Mouse (Mus musculus): ENCODE data around the gene Rit1. TPM values are rescaled to one million over a fixed set of nuclear protein-coding genes. Genes with fewer than 3 reads are reported as not detected.
"Not testable (repeated sequence)": the region's sequence is repeated elsewhere in the genome, so short reads cannot be mapped to it uniquely, and the experiment has no call there.

The Rit1 gene
- total RNA-seq, 2 experiments from 2014 or later, result 32.1 to 33.2 TPM

DNA sequence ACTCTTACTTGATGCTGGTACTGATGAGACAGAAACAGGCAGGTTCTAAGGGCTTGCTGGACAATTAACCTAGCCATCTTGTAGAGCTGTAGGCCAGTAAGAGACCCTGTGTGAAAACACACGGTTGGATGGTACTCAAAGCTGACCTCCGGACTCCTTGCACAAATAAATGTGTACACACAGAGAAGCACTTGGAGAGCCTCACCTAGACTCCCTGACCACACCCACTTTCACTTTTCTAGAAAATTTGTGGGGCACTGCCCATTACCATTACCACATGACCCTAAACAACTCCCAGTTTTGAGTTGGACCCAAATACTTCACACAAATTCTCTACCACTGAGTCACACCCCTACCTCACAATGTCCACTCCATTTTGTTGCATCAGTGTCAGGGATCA is 19.9 kb downstream of the Rit1 start:
- no peak for DNase-seq (ENCODE audit: low spot score in 2 of 2)

- peak in 1 of 2 experiments; percentile 48 for DNase-seq (ENCODE audit: low spot score in 2 of 2)
Observed at GRCm38 (mm10) chr3:88738641-88739040, 22.0 kb downstream of the Rit1 start.

GRCm38 (mm10) chr3:88740147-88740546 is 23.5 kb downstream of the Rit1 start:
- no peak for DNase-seq (ENCODE audit: low spot score in 2 of 2)

DNA sequence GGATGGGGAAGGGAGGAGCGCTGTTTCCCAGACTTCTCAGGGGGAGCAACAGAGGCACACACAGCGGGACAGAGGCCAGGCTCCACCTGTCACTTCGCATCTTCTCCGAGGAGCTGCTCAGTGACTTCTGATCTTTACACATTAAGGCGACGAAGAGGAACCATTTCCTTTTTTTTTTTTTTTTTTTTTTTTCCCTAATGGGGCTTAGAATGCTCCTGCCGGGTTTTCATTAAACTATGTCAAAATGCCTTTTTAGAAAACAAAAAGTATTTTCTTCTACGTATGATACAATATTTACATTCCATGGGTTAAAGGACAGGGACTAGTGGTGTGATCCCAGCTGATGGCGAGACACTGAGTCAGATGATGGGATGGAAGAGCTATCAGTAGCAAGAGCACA is 28.9 kb downstream of the Rit1 start:
- DNase-seq (ENCODE audit: low spot score in 2 of 2), result no peak

GRCm38 (mm10) chr3:88746139-88746870 is 29.7 kb downstream of the Rit1 start:
- no peak for DNase-seq (ENCODE audit: low spot score in 2 of 2)

DNA sequence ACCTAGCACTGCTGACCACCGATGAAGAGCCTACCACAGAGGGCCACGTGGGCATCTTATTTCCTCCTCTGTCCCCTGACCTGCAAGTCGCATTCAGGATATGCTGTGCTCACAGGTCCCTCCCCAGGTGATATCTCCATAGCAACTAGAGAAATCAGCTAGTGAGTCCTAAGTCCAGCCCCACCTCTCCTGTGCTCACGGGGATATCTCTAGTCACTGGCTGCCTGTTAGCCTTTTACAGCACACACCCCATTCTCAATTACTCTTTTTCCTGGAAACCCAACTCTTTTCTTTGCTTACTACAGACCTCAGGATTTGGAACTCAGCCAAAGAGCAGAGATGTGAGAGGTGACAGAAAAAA is 30.2 kb downstream of the Rit1 start:
- DNase-seq (ENCODE audit: low spot score in 2 of 2), result no peak

DNA sequence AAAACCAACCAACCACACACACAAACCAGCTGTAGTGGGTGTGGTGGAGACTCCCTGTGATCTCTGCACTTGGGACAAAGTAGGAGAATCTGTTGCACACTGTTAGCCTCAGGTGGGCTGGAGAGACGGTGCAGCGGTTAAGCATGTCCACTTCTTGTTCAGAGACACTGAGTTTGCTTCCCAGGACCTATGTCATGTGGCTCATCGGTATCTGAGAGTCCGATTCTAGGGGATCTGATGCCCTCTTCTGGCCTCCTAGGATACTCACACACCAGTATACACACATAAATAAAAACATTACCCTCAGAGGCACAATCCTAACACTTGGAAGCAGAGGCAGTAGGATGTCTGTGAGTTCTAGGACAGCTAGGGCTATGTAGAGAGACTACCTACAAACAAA is 37.6 kb downstream of the Rit1 start:
- no peak for DNase-seq (ENCODE audit: low spot score in 2 of 2)

- no peak for DNase-seq (ENCODE audit: low spot score in 2 of 2)
Observed at GRCm38 (mm10) chr3:88755541-88755940, 38.9 kb downstream of the Rit1 start.

DNA sequence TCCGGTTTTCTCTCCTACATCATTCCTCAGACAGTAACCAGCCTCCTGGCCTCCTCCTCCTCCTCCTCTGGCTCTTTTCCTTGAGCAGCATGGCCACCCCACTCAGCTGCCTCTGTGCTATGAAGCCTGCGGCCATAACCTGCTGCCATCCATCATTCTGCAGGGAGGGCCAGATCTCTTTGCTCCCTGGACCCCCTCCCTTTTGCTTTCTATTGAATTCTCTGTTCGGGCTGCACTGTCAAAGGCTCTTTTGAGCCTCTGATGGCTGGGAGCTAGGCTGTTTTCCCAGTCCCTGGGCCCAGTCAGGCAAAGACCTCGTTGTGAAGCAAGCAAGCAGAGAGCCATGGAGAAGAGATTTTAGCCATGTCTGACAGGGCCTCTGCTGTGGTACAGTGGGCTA is 39.6 kb downstream of the Rit1 start:
- no peak for DNase-seq (ENCODE audit: low spot score in 2 of 2)

GRCm38 (mm10) chr3:88758045-88758500 is 41.4 kb downstream of the Rit1 start:
- peak; percentile 69 to 87 for DNase-seq (ENCODE audit: low spot score in 2 of 2)

DNA sequence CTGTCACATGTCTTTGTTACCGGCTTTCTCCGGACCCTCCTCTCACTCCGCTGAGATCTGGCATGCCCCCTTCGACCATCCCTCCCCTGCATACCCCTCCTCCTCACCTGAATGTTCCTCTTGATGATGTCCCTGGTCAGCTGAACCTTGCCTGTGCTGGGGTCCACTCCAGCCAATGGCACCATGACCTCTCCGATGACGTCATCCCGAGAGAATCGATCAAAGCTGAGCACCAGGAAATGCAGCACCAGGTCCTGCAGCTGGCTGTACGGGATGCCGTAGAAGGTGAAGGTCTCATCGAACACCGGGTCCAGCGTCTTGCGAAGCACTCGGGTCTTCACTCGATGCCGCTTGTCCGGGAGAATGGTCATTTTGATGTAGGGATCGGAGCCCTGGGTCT is 45.0 kb downstream of the Rit1 start:
- DNase-seq (ENCODE audit: low spot score in 2 of 2), result no peak

GRCm38 (mm10) chr3:88762401-88762831 is 45.8 kb downstream of the Rit1 start:
- DNase-seq (ENCODE audit: low spot score in 2 of 2), result no peak

DNA sequence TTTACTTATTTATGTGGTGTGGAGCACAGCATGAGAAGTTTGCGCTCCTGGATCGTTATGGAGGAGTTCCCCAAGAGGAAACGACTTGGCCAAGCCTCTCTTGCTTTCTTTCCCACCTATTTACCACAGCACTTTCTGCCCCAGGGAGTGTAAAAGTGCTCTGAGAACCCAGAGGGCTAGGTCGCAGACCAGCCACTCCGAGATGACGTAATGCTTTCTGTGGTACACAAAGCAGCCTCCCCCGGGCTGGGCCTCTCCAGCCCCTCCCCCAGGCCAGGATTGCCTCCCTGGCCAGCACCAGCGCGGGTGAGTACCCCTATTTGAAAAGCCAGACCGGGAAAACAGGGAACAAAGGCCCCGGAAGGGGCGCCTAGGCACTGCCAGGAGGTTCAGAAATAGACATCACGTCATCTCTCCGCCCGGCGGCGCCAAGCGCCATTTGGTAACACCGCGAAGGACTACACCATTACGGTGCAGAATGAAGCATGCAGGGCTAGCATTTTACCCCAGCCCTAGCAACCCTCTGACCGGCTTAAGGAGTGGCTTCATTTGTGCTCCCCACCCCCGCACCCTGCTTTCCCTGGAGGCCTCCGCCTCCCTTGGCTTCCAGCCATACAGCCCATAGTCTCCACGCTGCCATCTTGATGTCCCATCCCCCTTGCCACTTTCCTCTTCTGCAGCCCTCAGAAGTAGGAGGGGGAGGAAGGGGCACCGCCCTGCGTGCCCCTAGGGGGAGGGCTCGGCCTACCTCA is 54.7 kb downstream of the Rit1 start:
- DNase-seq (ENCODE audit: low spot score in 2 of 2), result peak in 1 of 2 experiments; percentile 24

GRCm38 (mm10) chr3:88771941-88772280 is 55.3 kb downstream of the Rit1 start:
- DNase-seq (ENCODE audit: low spot score in 2 of 2), result not testable (repeated sequence)

DNA sequence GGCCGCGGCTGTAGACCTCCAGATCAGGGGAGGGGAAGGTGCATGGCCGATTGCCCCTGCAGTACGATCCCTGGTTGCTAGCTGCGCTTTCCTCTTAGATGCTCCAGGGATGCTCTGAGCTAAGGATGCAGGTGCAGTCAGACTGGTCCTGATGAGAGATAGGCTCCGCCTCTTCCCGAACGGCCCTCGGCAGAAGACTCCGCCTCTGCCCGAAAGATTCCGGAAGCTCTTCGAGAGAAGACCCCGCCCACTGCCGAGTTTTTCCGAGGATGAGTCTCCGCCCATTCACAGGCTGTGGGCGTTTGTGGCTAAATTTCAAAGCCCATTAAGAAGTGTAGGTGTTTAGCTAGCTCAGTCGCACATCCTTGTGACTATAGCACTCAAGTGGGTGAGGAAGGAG is 55.8 kb downstream of the Rit1 start:
- DNase-seq (ENCODE audit: low spot score in 2 of 2), result peak; percentile 36 to 77

DNA sequence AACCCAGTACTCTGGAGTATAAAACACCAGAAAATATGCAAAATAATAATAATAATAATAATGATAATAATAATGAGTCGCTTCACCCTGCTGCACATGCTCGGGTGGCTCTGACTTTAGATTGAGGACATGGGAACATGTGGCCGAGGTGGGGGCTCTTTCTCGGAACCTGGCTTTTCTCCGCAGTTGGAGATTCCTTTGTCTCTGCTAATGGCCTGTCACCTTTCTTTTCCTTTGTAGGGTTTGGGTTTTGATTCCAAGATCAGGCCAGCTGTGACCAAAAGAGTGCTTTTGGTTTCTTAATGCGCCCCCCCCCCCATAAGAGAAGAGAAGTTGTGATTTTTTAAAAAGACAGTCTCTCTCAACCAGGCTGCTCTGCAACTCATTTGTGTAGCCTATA is 56.5 kb downstream of the Rit1 start:
- peak in 1 of 2 experiments; percentile 2 for DNase-seq (ENCODE audit: low spot score in 2 of 2)

DNA sequence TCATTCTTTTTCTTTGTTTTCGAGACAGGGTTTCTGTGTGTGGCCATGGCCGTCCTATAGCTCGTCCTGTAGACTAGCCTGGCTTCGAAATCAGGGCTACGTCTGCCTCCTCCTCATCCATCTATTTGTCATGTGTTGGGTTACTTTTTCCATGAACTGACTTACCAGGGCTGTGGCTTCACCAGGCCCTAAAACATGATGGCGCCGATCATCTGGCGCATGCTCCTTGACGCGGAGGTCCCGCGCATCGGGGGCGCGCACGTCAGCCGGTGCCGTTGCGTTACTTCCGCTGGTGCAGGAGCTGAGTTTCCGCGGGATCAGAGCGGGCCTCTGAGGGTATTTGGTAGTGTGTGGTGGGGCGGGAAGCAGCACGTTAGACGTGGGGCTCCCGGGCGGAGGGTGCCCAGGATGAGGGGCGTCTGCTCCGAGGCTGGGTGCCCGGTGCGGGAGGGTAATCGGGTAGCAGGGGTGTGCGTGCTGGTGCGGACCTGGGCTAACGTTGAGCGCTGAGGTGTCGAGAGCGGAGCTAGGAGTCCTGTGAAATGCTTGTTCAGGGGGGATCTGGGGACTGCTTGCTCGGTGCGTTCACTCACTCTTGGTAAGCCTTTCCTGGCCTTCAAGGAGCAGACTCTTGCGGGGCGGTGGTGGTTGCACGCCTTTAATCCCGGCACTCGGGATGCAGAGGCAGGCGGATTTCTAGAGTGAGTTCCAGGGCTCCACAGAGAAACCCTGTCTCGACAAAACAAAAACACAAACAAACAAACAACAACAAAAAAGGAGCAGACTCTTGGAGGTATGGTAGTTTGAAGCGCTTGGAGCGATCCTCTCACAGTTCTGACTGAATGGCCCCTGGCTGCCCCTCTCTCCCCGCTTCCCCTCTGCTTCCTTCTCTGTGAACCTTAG is 58.6 kb downstream of the Rit1 start, which contains the start of gene Syt11:
Gene Syt11, minus strand, starts transcription at position 226 of the 903 bp plus-strand sequence.
- not testable (repeated sequence) for DNase-seq (ENCODE audit: low spot score in 2 of 2)

All from gastrocnemius, postnatal 4 days (tissue).